Mouse (Mus musculus): ENCODE results near the gene Gm45140.

DNA sequence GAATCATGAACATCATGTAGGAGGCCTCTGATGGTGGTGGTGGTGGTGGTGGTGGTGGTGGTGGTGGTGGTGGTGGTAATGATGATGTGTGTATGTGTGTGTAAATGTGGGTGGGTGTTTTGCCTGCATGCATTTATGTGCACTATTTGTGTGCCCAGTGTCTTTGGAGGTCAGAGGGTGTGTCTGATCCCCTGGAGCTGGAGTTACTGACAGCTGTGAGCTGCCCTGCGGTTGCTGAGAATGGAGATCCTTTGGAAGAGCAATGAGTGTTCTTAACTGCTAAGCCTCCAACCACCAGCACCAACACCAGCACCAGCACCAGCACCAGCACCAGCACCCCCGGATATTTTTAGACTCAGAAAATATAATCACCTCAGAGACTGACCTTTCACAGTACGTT lies 46.6 kb upstream of the Gm45140 start:
- TF ChIP-seq CHD2 (IDR thresholded peaks at IDR 0.05; ENCODE audit: low read depth, low read length) = no peak
- TF ChIP-seq ZNF384 (IDR thresholded peaks at IDR 0.05; ENCODE audit: low read depth, low read length) = no peak
- TF ChIP-seq ZC3H11A (IDR thresholded peaks at IDR 0.05; ENCODE audit: borderline replicate concordance, low read depth, low read length) = no peak
